Mouse (Mus musculus) olfactory bulb, adult 2 months (tissue): ENCODE measurements around the gene Atp6v0e2.

ENCODE experiments used
- CTCF ChIP-seq: fragments of 200-500 bp; IDR thresholded peaks from 2 replicates; pipeline ENCODE4 v1.5.1; 2012; ENCODE audit warnings: low read depth, mild to moderate bottlenecking, low read length, moderate library complexity; ENCODE audit not compliant: insufficient read depth
- POLR2A ChIP-seq: fragments of 200-500 bp; IDR thresholded peaks from 2 replicates; pipeline ENCODE4 v1.6.1; 2012; ENCODE audit warnings: mild to moderate bottlenecking, low read depth, low read length, moderate library complexity; ENCODE audit not compliant: insufficient read depth

- TF ChIP-seq CTCF (no peak), POLR2A (no peak)
These were observed 3.3 kb downstream of the Atp6v0e2 start for GRCm38 (mm10) chr6:48540721-48541120.
